Mouse (Mus musculus) kidney, postnatal 0 days (tissue): ENCODE results near the gene Dcaf10. TPM values are rescaled to one million over a fixed set of nuclear protein-coding genes. Genes with fewer than 3 reads are reported as not detected.
"Not testable (repeated sequence)": the region's sequence is repeated elsewhere in the genome, so short reads cannot be mapped to it uniquely, and the experiment has no call there.

ENCODE experiments used
- ATAC-seq: fragments of 200-750 bp; cut with Nextera tagmentation; replicated peaks from 2 replicates; pipeline ENCODE4 v1.8.0; 2017; ENCODE audit warnings: low read depth, moderate number of reproducible peaks, moderate TSS enrichment, moderate library complexity; ENCODE audit not compliant: low FRiP score
- DNase-seq: peaks from one replicate; pipeline ENCODE4 v3.0.0-alpha.2; 2016; ENCODE audit warnings: low spot score
- H3K27ac ChIP-seq: fragments of 300-500 bp; sonication (generic); 2 replicates; pipeline ENCODE4 v1.5.1; 2014; ENCODE audit warnings: mild to moderate bottlenecking
- H3K27me3 ChIP-seq: fragments of 300-500 bp; sonication (generic); 2 replicates; pipeline ENCODE4 v1.6.1; 2014; ENCODE audit warnings: low read length, mixed read lengths; ENCODE audit not compliant: insufficient read depth
- H3K36me3 ChIP-seq: fragments of 300-500 bp; sonication (generic); 2 replicates; pipeline ENCODE4 v1.6.1; 2014; ENCODE audit warnings: low read length, mixed read lengths; ENCODE audit not compliant: insufficient read depth
- H3K4me1 ChIP-seq: fragments of 300-500 bp; sonication (generic); replicated peaks from 2 replicates; pipeline ENCODE4 v1.6.1; 2014; ENCODE audit warnings: antibody characterized with exemption, low read length, mixed read lengths; ENCODE audit not compliant: insufficient read depth
- H3K4me2 ChIP-seq: fragments of 300-500 bp; sonication (generic); 2 replicates; pipeline ENCODE4 v1.6.1; 2014; ENCODE audit warnings: mild to moderate bottlenecking, low read length, moderate library complexity, mixed read lengths
- H3K4me3 ChIP-seq: fragments of 300-500 bp; sonication (generic); replicated peaks from 2 replicates; pipeline ENCODE4 v1.5.1; 2014; ENCODE audit warnings: low read depth, low read length
- H3K9ac ChIP-seq: fragments of 300-500 bp; sonication (generic); 2 replicates; pipeline ENCODE4 v1.6.1; 2014; ENCODE audit warnings: low read depth, low read length
- H3K9me3 ChIP-seq: fragments of 300-500 bp; sonication (generic); replicated peaks from 2 replicates; pipeline ENCODE4 v1.6.1; 2016; ENCODE audit warnings: low read length, inconsistent platforms, mixed read lengths
- CTCF ChIP-seq: IDR thresholded peaks from 2 replicates; pipeline ENCODE4 v1.5.1; 2016; ENCODE audit warnings: antibody characterized with exemption, low read depth, mild to moderate bottlenecking, moderate library complexity
- WGBS: fragments of 180-500 bp; shearing (Covaris S2); extraction: QIAGEN DNeasy Blood & Tissue Kit; methylation state at CpG from one replicate; pipeline ENCODE4 v1.1.7; 2014; 5-methylcytosine and 5-hydroxymethylcytosine counted together
- polyA plus RNA-seq: library from polyadenylated mRNA; unstranded; fragments of >200 nt; fragmentation: Nextera tagmentation; extraction: Ambion mirVana; gene quantifications from 2 replicates; pipeline ENCODE4 v1.2.1, GENCODE M21; 2015

Gene Dcaf10
- polyA plus RNA-seq, 1 experiment from 2014 or later = 12.4 TPM

GRCm38 (mm10) chr4:45392572-45392971 lies 50.7 kb downstream of the Dcaf10 start:
- no peak overlapping the region for H3K4me2 ChIP-seq
- H3K9ac ChIP-seq = no peak overlapping the region
- H3K4me1 ChIP-seq = no peaks in the 10 kb centered on the region
- TF ChIP-seq CTCF = no peak
- ATAC-seq = no peak
- no peak for DNase-seq
- no peaks in the 10 kb centered on the region for H3K27me3 ChIP-seq
- no peak overlapping the region for H3K4me3 ChIP-seq
- no peaks in the 10 kb centered on the region for H3K9me3 ChIP-seq
- WGBS = 66% methylated on average over 11 of the region's 11 CpGs
- 0 out of 2 replicates have a peak, but pooled peaks cover 5% of the 10 kb centered on the region for H3K36me3 ChIP-seq
- H3K27ac ChIP-seq = no peak overlapping the region

DNA sequence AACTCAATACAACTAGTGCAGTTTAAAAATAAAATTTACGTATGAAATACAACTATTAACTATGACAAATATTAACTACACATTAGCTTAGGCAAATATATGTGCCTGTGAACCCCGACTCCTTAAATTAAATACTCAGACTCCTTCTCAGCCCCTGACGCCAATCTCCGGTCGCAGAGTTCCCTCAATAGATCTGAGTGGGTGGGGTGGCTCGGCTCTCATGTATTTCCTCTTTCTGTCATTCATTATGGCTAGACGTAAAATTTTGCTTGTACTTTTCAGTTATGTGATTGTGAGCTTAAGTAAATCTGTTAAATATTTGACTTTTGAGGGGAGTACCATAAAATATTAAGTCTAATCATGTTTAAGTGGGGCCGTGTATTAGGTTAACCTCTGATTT lies 51.1 kb downstream of the Dcaf10 start:
- no peaks in the 10 kb centered on the region for H3K4me1 ChIP-seq
- TF ChIP-seq CTCF = no peak
- no peak overlapping the region for H3K27ac ChIP-seq
- ATAC-seq (no peak), DNase-seq (no peak)
- no peaks in the 10 kb centered on the region for H3K27me3 ChIP-seq
- 0 out of 2 replicates have a peak, but pooled peaks cover 6% of the 10 kb centered on the region for H3K36me3 ChIP-seq
- H3K9me3 ChIP-seq = no peaks in the 10 kb centered on the region
- WGBS = 68% methylated on average over 8 of the region's 8 CpGs
- no peak overlapping the region for H3K4me2 ChIP-seq
- no peak overlapping the region for H3K4me3 ChIP-seq
- H3K9ac ChIP-seq = no peak overlapping the region

GRCm38 (mm10) chr4:45393658-45394057 lies 51.8 kb downstream of the Dcaf10 start:
- Histone ChIP-seq H3K27me3 (no peaks in the 10 kb centered on the region), H3K36me3 (peaks cover 12% of the 10 kb centered on the region), H3K4me1 (no peaks in the 10 kb centered on the region), H3K4me2 (no peak overlapping the region), H3K27ac (no peak overlapping the region), H3K9ac (no peak overlapping the region), H3K4me3 (no peak overlapping the region), H3K9me3 (no peaks in the 10 kb centered on the region)
- no peak for DNase-seq
- 85% methylated on average over 5 of the region's 5 CpGs for WGBS
- ATAC-seq = no peak
- TF ChIP-seq CTCF = no peak

DNA sequence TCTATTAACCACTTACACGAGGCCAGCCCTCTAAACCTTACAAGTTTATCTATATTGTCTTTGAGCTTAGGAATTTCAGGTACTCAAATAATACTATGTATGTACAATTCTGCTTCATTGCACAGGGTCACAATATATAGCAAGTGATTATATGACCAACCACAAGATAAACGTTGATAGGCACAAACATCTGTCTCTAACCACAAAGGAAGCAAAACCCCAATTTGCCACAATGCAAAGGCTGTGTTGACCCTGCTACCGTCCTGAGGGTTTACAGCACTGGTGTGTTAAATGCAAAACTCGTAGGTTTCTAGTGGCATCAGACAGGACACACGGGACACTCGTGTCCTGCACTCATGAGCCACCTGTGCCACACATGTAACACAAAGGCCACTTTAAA lies 54.3 kb downstream of the Dcaf10 start:
- WGBS = 86% methylated on average over 5 of the region's 6 CpGs
- H3K27me3 ChIP-seq, DNase-seq, H3K4me3 ChIP-seq, H3K27ac ChIP-seq, H3K9ac ChIP-seq, ATAC-seq, H3K4me2 ChIP-seq, H3K9me3 ChIP-seq, H3K4me1 ChIP-seq: not testable (repeated sequence)
- H3K36me3 ChIP-seq = peaks cover 28% of the 10 kb centered on the region

DNA sequence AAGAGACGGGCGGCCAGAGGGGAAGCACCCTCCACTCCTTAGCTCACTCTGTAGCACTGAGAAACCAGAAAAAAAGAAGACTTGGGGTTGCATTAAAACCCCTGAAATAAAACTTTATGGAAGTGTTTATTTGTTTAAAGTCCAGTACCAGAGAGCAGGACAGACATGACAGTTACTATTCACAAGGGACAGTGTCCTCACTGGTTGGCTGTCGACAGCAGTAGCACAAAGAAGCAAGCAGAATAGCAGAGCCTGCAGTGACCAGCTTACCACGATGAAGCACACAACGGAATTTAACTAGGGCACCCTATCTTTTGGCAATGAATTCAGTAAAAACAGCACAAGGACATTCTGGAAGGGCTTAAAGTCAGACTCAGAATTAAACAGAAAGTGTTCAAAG lies 56.4 kb downstream of the Dcaf10 start:
- H3K4me1 ChIP-seq, H3K9ac ChIP-seq, H3K4me2 ChIP-seq, DNase-seq, H3K4me3 ChIP-seq, H3K27me3 ChIP-seq, ATAC-seq, H3K9me3 ChIP-seq, H3K27ac ChIP-seq: not testable (repeated sequence)
- WGBS = 84% methylated on average over 5 of the region's 5 CpGs
- peaks cover 40% of the 10 kb centered on the region for H3K36me3 ChIP-seq

GRCm38 (mm10) chr4:45399421-45400210 lies 57.7 kb downstream of the Dcaf10 start:
- H3K36me3 ChIP-seq = peaks cover 49% of the 10 kb centered on the region
- H3K4me1 ChIP-seq = no peaks in the 10 kb centered on the region
- no peak overlapping the region for H3K9ac ChIP-seq
- ATAC-seq (no peak), DNase-seq (no peak)
- H3K4me3 ChIP-seq = no peak overlapping the region
- no peak overlapping the region for H3K4me2 ChIP-seq
- 95% methylated on average over 45 of the region's 45 CpGs for WGBS
- no peak for TF ChIP-seq CTCF
- no peaks in the 10 kb centered on the region for H3K9me3 ChIP-seq
- no peaks in the 10 kb centered on the region for H3K27me3 ChIP-seq
- no peak overlapping the region for H3K27ac ChIP-seq

GRCm38 (mm10) chr4:45402281-45402680 lies 60.4 kb downstream of the Dcaf10 start:
- H3K4me2 ChIP-seq = no peak overlapping the region
- 93% methylated on average over 4 of the region's 4 CpGs for WGBS
- DNase-seq = no peak
- H3K36me3 ChIP-seq = peaks cover 44% of the 10 kb centered on the region
- H3K4me3 ChIP-seq = no peak overlapping the region
- no peak overlapping the region for H3K9ac ChIP-seq
- no peak overlapping the region for H3K27ac ChIP-seq
- no peaks in the 10 kb centered on the region for H3K9me3 ChIP-seq
- no peaks in the 10 kb centered on the region for H3K27me3 ChIP-seq
- no peak for ATAC-seq
- peaks cover 7% of the 10 kb centered on the region; the same call in 1 of the 2 replicates for H3K4me1 ChIP-seq
- no peak for TF ChIP-seq CTCF
